Mouse (Mus musculus) stomach, postnatal 0 days (tissue): Measurements from ENCODE around the gene Tnfrsf17.

Experiments
- CTCF ChIP-seq: IDR thresholded peaks from 2 replicates; pipeline ENCODE4 v1.5.1; 2016; ENCODE audit warnings: antibody characterized with exemption, low read depth, mild to moderate bottlenecking, moderate library complexity
- EP300 ChIP-seq: optimal IDR thresholded peaks from 2 replicates; pipeline ENCODE3; 2016; ENCODE audit warnings: antibody characterized with exemption

GRCm38 (mm10) chr16:11282655-11283232 is 30.9 kb upstream of the Tnfrsf17 start:
- TF ChIP-seq CTCF (no peak), EP300 (no peak)
